Mouse (Mus musculus): ENCODE measurements at regions not wholly inside any gene's neighbourhood (a gene's known extent, or its start where the extent isn't known, plus 50 kb on each side); places are given as distances from the start of the nearest gene placed in this dataset.

- TF ChIP-seq POLR2A (IDR thresholded peaks at IDR 0.05; ENCODE audit: insufficient read depth, low read length) (no peak), CTCF (IDR thresholded peaks at IDR 0.05; ENCODE audit: low read depth, low read length) (no peak), EP300 (IDR thresholded peaks at IDR 0.05; ENCODE audit: insufficient read depth, low read depth, low read length) (no peak)
These were observed 129.6 kb upstream of the Med14 start for GRCm38 (mm10) chrX:12891468-12891867.
